Mouse (Mus musculus) C2C12 (cell line): ENCODE measurements around the gene Ryr1. TPM values are rescaled to one million over a fixed set of nuclear protein-coding genes. Genes with fewer than 3 reads are reported as not detected.
A peak's percentile ranks its signal among the peaks of the same experiment; 100 is the strongest.

ENCODE experiments used
- H3K27me3 ChIP-seq: one replicate; pipeline ENCODE4 v1.6.1; 2011; ENCODE audit not compliant: control insufficient read depth, insufficient read depth, insufficient read length
- H3K36me3 ChIP-seq: one replicate; pipeline ENCODE4 v1.6.1; 2011; ENCODE audit not compliant: control insufficient read depth, insufficient read depth
- H3K4me3 ChIP-seq: one replicate; pipeline ENCODE4 v1.5.1; 2011; ENCODE audit warnings: mild to moderate bottlenecking, control low read depth; ENCODE audit not compliant: poor library complexity, insufficient read depth, severe bottlenecking
- H3K79me2 ChIP-seq: one replicate; pipeline ENCODE4 v1.6.1; 2011; ENCODE audit not compliant: control insufficient read depth, insufficient read depth
- H3K79me3 ChIP-seq: one replicate; pipeline ENCODE4 v1.6.1; 2011; ENCODE audit warnings: low read depth, control low read depth
- H3ac ChIP-seq: one replicate; pipeline ENCODE3; 2011; ENCODE audit warnings: low read depth; ENCODE audit not compliant: control insufficient read depth, insufficient read length
- CEBPB ChIP-seq: IDR thresholded peaks from one replicate; pipeline ENCODE4 v1.6.1; 2011; ENCODE audit warnings: low read depth, mild to moderate bottlenecking, control low read depth, moderate library complexity
- CTCF ChIP-seq: IDR thresholded peaks from one replicate; pipeline ENCODE4 v1.5.1; 2011; ENCODE audit not compliant: control insufficient read depth, insufficient read depth, insufficient read length
- FOSL1 ChIP-seq: IDR thresholded peaks from one replicate; pipeline ENCODE4 v1.8.0; 2011; ENCODE audit warnings: mild to moderate bottlenecking, low read length; ENCODE audit not compliant: poor library complexity, insufficient read depth, severe bottlenecking
- MAX ChIP-seq: IDR thresholded peaks from one replicate; pipeline ENCODE4 v1.6.1; 2011; ENCODE audit warnings: mild to moderate bottlenecking, control low read depth
- MYOD1 ChIP-seq: IDR thresholded peaks from one replicate; pipeline ENCODE4 v1.6.1; 2011; ENCODE audit warnings: low read depth; ENCODE audit not compliant: control insufficient read depth, insufficient read length
- MYOG ChIP-seq: IDR thresholded peaks from one replicate; pipeline ENCODE4 v1.6.1; 2011; ENCODE audit not compliant: control insufficient read depth, insufficient read length; ENCODE audit errors: extremely low read depth
- USF1 ChIP-seq: IDR thresholded peaks from one replicate; pipeline ENCODE4 v1.6.1; 2011; ENCODE audit warnings: low read depth, mild to moderate bottlenecking, control low read depth, moderate library complexity
- polyA plus RNA-seq: library from polyadenylated mRNA; unstranded; fragments of >200 nt; fragmentation: generic; extraction: Trizol; gene quantifications from one replicate; pipeline ENCODE4 v1.2.1, GENCODE M21; 2012; ENCODE audit warnings: missing spikeins

Gene Ryr1
- polyA plus RNA-seq, 1 experiment, result 1.1 TPM

DNA sequence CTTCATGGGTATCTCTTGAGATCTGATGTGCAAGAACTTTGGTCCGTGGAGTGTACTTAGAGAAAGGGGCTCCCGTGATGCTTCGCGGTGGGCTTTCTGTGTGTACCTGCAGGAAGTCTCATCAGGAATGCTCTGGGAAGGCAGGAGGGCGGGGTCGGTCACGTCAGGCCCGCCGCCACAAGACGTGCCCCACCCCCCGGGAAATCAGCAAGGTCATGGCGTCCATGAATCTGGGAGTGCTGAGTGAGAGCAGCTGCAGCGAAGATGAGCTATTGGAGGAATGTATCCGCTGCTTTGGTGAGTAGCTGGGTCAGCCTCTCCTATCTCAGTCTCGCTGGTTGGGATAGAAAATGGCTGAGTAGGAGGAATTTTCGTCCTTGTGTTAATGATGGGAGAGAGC, 12.4 kb upstream of the Ryr1 start:
- no peak for TF ChIP-seq MYOG
- TF ChIP-seq USF1, result no peak
- TF ChIP-seq FOSL1, result no peak
- no peaks in the 10 kb centered on the region for H3K79me3 ChIP-seq
- peaks cover 6% of the 10 kb centered on the region for H3K27me3 ChIP-seq
- H3ac ChIP-seq, result no peak overlapping the region
- no peaks in the 10 kb centered on the region for H3K79me2 ChIP-seq
- H3K36me3 ChIP-seq, result no peaks in the 10 kb centered on the region
- no peak overlapping the region for H3K4me3 ChIP-seq

DNA sequence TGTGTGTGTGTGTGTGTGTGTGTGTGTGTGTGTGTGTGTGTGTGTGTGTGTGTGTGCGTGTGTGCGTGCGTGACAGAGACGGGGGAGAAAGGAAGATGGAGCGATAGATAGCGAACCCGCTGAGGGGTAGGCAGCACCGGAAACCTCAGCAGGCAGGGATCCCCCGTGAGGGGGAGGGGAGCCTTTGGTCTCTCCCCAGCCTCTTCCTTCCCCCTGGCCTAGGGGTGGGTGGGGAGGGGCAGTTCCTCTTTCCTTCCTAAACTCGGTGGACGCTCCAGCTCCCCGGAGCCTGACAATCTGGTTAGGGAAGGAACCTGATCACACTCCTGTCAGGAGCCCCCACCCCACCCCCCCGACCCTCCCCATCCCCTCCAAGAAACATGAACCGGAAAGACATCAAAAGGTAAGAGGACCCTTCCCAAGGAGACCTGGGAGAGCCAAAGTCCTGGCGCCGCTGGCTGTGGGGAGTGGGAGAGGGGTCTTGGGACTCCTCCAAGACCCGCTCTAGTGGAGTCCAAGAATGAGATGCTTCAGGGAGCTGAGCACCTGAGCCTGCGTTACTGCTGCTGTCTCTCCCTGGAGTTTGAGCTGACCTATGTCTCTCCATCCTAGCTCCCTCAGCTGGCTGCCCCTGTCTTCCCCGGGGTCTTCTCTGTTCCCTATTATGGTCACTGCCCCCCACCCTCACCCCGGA, 9.9 kb upstream of the Ryr1 start, which contains the start of gene Rasgrp4:
Gene Rasgrp4, plus strand, starts transcription at position 159 of the 694 bp plus-strand sequence.
- Histone ChIP-seq H3K79me3 (no peaks in the 10 kb centered on the region), H3K36me3 (no peaks in the 10 kb centered on the region), H3K27me3 (peaks cover 6% of the 10 kb centered on the region), H3K79me2 (no peaks in the 10 kb centered on the region), H3ac (no peak within 1 kb of the TSS), H3K4me3 (no peak within 1 kb of the TSS)
- TF ChIP-seq CEBPB, result no peak
- TF ChIP-seq FOSL1, result no peak
- no peak for TF ChIP-seq CTCF
- no peak for TF ChIP-seq USF1
- TF ChIP-seq MYOG, result no peak
- no peak for TF ChIP-seq MYOD1
- TF ChIP-seq MAX, result no peak

DNA sequence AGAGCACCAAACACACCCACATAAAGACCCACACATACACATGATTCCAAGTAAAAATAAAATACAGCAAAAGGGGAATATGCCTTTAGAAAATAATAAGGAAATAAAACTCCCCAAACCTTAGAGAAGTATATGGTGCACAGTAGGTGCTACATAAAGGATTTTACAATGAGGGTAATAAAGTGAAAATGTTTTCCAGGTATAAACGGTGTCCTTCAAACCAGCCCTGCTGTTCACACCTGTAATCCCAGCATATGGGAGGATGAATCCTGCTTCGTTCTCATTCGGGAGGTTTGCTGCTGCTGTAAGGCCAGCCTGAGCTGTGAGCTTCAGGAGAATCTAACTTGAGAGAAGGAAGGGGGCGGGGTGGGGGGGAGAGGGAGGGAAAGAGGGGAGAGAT, 9.3 kb upstream of the Ryr1 start:
- no peaks in the 10 kb centered on the region for H3K36me3 ChIP-seq
- no peaks in the 10 kb centered on the region for H3K79me2 ChIP-seq
- no peak overlapping the region for H3ac ChIP-seq
- H3K27me3 ChIP-seq, result peaks cover 6% of the 10 kb centered on the region
- H3K4me3 ChIP-seq, result no peak overlapping the region
- no peaks in the 10 kb centered on the region for H3K79me3 ChIP-seq
- TF ChIP-seq CTCF (no peak), MYOD1 (no peak), CEBPB (no peak), USF1 (no peak), MYOG (no peak), MAX (no peak), FOSL1 (no peak)

DNA sequence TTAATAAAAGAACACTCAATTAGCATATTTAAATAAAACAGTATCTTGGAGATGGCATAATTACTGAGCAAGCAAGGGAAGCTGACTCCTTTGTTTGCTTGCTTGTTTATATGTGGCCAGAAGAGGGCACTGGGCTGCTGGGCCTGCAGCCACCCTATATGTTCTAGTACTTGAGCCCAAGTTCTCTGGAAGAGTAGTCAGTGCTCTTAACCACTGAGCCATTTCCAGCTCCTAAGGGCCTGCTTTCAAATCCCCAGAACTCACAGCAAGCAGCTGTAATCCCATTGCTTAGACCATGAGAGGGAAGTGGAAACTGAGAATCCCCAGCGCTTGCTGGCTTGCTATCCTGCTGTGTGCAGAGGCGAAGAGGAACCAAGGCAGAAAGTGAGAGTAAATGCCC, 3.7 kb upstream of the Ryr1 start:
- no peaks in the 10 kb centered on the region for H3K36me3 ChIP-seq
- TF ChIP-seq MYOG, result no peak
- TF ChIP-seq FOSL1, result no peak
- TF ChIP-seq MAX, result no peak
- TF ChIP-seq CEBPB, result no peak
- no peak for TF ChIP-seq USF1
- no peak for TF ChIP-seq MYOD1
- no peak for TF ChIP-seq CTCF
- no peak overlapping the region for H3K4me3 ChIP-seq
- H3K79me3 ChIP-seq, result no peaks in the 10 kb centered on the region
- no peaks in the 10 kb centered on the region for H3K79me2 ChIP-seq
- H3ac ChIP-seq, result no peak overlapping the region
- H3K27me3 ChIP-seq, result no peaks in the 10 kb centered on the region

DNA sequence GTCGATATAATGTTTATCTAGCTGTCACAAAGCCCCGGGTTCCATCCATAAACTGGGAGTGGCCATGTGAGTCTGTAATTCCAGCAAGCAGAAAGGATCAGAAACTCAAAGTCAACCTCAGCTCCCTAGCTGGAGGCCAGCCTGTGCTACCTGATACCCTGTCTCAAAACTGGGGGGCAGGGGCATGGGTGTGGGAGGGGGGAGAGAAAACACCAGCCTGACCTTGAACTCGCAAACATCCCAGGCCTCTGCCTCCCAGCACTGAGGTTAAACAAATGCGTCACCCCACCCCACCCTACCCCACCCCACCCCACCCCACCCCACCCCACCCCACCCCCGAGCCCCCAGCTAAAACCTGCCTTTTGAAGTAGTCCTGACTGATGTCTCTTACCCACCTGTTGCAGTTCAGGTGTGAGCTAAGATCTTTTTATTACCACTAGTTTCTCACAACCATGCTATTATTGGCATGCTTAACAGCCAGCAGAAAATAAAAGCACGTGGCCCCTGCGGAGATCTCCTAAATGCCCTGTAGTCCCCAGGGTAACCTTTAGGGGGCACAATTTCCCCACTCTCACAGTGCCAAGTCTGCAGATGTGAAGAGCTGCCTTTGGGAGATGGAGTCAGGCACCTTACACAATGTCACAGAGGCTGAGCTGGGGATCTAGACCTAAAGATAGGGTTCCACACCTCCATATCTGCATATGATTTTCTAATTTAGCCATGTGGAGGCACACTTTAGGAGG, 1.4 kb upstream of the Ryr1 start:
- Histone ChIP-seq H3K79me2 (no peaks in the 10 kb centered on the region), H3ac (no peak overlapping the region), H3K79me3 (no peaks in the 10 kb centered on the region), H3K4me3 (no peak overlapping the region), H3K36me3 (no peaks in the 10 kb centered on the region), H3K27me3 (no peaks in the 10 kb centered on the region)
- TF ChIP-seq MYOD1 (no peak), FOSL1 (no peak), CEBPB (no peak), USF1 (peak; percentile 51), MYOG (no peak), MAX (no peak), CTCF (peak; percentile 36)
